Mouse (Mus musculus) CH12.LX (cell line): ENCODE data around the gene Etfa.

Experiments
- MAX ChIP-seq: IDR thresholded peaks from 2 replicates; pipeline ENCODE4 v1.6.1; 2011; ENCODE audit warnings: low read length, improper control_type of control experiment
- POLR2A ChIP-seq: IDR thresholded peaks from 2 replicates; pipeline ENCODE4 v1.6.1; 2011; ENCODE audit warnings: low read depth, mild to moderate bottlenecking, improper control_type of control experiment, low read length
- USF1 ChIP-seq: IDR thresholded peaks from 2 replicates; pipeline ENCODE4 v1.6.1; 2014; ENCODE audit warnings: low read depth, mild to moderate bottlenecking, inconsistent platforms, low read length, improper control_type of control experiment
- ZKSCAN1 ChIP-seq: IDR thresholded peaks from 2 replicates; pipeline ENCODE4 v1.6.1; 2012; ENCODE audit warnings: low read depth, inconsistent platforms, low read length, improper control_type of control experiment, borderline replicate concordance

GRCm38 (mm10) chr9:55544861-55545555 is 33.0 kb upstream of the Etfa start:
- no peak for TF ChIP-seq USF1
- TF ChIP-seq POLR2A = no peak
- TF ChIP-seq MAX = no peak
- TF ChIP-seq ZKSCAN1 = no peak
